Mouse (Mus musculus) liver, embryonic 13.5 days (tissue): ENCODE measurements around the gene Dda1. TPM values are rescaled to one million over a fixed set of nuclear protein-coding genes. Genes with fewer than 3 reads are reported as not detected.

Source experiments
- ATAC-seq: fragments of 200-750 bp; cut with Nextera tagmentation; 2 replicates; pipeline ENCODE4 v1.8.0; 2017; ENCODE audit warnings: low read depth, mild to moderate bottlenecking, moderate number of reproducible peaks, moderate library complexity
- DNase-seq: peaks from one replicate; pipeline ENCODE4 v3.0.0; 2022
- H3K27ac ChIP-seq: fragments of 300-500 bp; sonication (generic); 2 replicates; pipeline ENCODE4 v1.5.1; 2015; ENCODE audit warnings: moderate library complexity, mild to moderate bottlenecking, inconsistent platforms
- H3K27me3 ChIP-seq: fragments of 300-500 bp; sonication (generic); 2 replicates; pipeline ENCODE4 v1.6.1; 2015; ENCODE audit warnings: mild to moderate bottlenecking, inconsistent platforms
- H3K36me3 ChIP-seq: fragments of 300-500 bp; sonication (generic); 2 replicates; pipeline ENCODE4 v1.6.1; 2015; ENCODE audit warnings: mild to moderate bottlenecking, inconsistent platforms
- H3K4me1 ChIP-seq: fragments of 300-500 bp; sonication (generic); replicated peaks from 2 replicates; pipeline ENCODE4 v1.6.1; 2015; ENCODE audit warnings: inconsistent platforms
- H3K4me2 ChIP-seq: fragments of 300-500 bp; sonication (generic); 2 replicates; pipeline ENCODE4 v1.6.1; 2015; ENCODE audit warnings: inconsistent platforms, mild to moderate bottlenecking, moderate library complexity
- H3K4me3 ChIP-seq: fragments of 300-500 bp; sonication (generic); replicated peaks from 2 replicates; pipeline ENCODE4 v1.5.1; 2015; ENCODE audit warnings: mild to moderate bottlenecking, inconsistent platforms
- H3K9ac ChIP-seq: fragments of 300-500 bp; sonication (generic); 2 replicates; pipeline ENCODE4 v1.6.1; 2015; ENCODE audit warnings: mild to moderate bottlenecking, inconsistent platforms
- H3K9me3 ChIP-seq: fragments of 300-500 bp; sonication (generic); replicated peaks from 2 replicates; pipeline ENCODE4 v1.6.1; 2016; ENCODE audit warnings: inconsistent platforms
- WGBS: fragments of 180-500 bp; shearing (Covaris S2); methylation state at CpG from one replicate; pipeline ENCODE4 v1.1.7; 2015; ENCODE audit not compliant: insufficient replicate concordance; 5-methylcytosine and 5-hydroxymethylcytosine counted together
- polyA plus RNA-seq: library from polyadenylated mRNA; unstranded; fragments of >200 nt; fragmentation: Nextera tagmentation; extraction: Ambion mirVana; gene quantifications from 2 replicates; pipeline ENCODE4 v1.2.1, GENCODE M21; 2015

Gene Dda1
- polyA plus RNA-seq, 1 experiment from 2014 or later, result 50.9 TPM

DNA sequence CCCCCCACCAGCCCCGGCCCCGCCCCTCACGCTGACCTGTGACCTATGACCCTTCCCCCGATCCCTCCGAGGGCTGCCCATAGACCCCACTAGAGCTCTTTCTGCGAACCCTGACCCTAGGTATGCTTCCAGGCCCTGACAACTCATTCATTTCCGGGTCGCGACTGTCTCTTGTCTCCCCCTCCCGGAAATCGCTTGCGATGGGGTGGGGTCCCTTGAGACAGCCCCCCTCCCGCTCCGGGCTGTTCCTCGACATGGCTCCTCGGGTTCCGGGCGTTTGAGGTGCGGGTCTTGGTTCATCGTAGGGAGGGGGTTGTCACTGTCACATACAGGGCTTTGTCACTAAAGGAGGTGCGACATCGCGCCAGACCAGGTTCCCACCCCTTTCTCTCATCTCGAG lies 412 bp downstream of the Dda1 start:
- Histone ChIP-seq H3K9me3 (no peaks in the 10 kb centered on the region), H3K4me2 (peak overlapping the region; percentile 96), H3K27me3 (no peaks in the 10 kb centered on the region), H3K27ac (peak overlapping the region; percentile 80), H3K4me3 (peak overlapping the region; percentile 90), H3K9ac (peak overlapping the region; percentile 88), H3K4me1 (peaks cover 37% of the 10 kb centered on the region), H3K36me3 (peaks cover 50% of the 10 kb centered on the region)
- DNase-seq, result no peak
- WGBS, result 2% methylated on average over 24 of the region's 24 CpGs
- peak; percentile 1 for ATAC-seq

DNA sequence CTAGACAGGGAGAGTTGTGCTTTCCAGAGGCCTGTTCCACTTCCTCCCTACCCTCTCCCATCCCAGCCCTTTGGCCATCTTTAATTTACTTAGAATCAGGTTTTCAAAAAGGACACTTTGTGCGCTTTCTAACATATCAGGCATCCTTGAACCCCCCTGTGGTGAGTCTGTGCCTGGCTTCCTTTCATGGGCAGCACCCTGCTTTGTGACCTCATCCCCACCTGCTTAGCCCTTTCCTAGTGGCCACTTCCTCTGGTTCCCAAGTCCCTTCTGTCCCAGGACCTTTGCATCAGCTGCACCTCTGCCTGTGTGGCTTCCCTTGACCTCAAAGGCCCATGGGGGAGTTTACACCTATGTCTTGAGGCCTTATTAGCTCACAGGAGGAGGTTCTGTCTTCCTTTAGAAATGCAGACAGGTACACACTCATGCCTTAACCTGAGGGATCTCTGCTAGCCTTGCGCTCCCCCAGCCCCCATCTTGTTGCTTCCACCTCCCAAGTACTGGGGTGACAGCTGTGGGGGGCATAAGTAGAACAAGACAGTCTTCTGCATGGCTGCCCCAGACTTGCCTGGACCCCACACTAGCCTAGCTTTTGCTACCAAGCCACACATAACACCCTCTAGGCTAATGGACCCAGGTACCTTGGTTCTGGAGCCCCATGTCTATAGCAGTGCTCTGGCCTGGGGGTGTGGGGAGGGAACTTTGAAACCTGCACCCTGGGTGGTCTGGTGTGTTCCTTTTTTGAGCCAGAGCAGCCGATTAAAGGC lies 1.3 kb downstream of the Dda1 start:
- Histone ChIP-seq H3K4me2 (peak overlapping the region; percentile 96), H3K9ac (peak overlapping the region; percentile 88), H3K9me3 (no peaks in the 10 kb centered on the region), H3K4me3 (peak overlapping the region; percentile 90), H3K4me1 (peaks cover 36% of the 10 kb centered on the region), H3K27me3 (no peaks in the 10 kb centered on the region), H3K36me3 (peaks cover 59% of the 10 kb centered on the region), H3K27ac (peak overlapping the region; percentile 80; the same call in 1 of the 2 replicates)
- no peak for ATAC-seq
- no peak for DNase-seq
- WGBS, result 85% methylated on average over 3 of the region's 3 CpGs

DNA sequence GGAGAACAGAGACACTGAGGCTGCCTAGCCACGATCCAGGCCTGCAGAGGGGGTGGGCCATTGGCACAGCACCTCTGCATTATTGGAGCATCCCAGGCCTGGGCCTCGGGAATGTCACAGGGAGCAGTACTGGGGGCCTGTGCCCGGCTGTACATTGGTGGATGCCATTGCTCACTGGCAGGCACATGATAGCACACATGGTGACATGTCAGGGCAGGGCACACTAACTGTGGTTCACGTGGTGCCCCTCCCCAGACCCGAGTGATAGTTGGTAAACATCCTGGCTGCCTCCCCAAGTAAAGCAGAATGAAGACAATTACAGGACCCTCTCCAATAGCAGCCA lies 1.9 kb downstream of the Dda1 start:
- H3K4me3 ChIP-seq, result 0 out of 2 replicates have a peak overlapping the region, but pooled peaks have one; percentile 90
- whole genome bisulfite sequencing, result 77% methylated on average over 5 of the region's 5 CpGs
- DNase-seq, result no peak
- H3K36me3 ChIP-seq, result peaks cover 57% of the 10 kb centered on the region
- H3K4me2 ChIP-seq, result peak overlapping the region; percentile 96
- H3K4me1 ChIP-seq, result peaks cover 36% of the 10 kb centered on the region
- no peak for ATAC-seq
- no peaks in the 10 kb centered on the region for H3K9me3 ChIP-seq
- H3K27ac ChIP-seq, result no peak overlapping the region
- peak overlapping the region; percentile 88; the same call in 1 of the 2 replicates for H3K9ac ChIP-seq
- no peaks in the 10 kb centered on the region for H3K27me3 ChIP-seq

DNA sequence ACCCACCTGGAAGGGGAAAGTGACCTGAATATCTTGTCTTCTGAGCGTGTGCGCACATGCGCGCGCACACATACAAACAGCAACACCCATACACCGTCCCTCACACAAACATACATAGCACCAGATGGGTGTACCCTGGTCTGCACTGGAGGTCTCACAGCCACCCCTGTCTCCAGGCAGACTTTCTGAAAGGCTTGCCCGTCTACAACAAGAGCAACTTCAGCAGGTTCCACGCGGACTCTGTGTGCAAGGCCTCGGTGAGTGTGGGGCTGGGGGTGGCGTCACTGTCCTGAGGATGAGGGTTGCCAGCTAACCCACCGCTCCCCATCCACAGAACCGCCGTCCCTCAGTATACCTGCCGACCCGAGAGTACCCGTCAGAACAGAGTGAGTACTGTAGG lies 2.9 kb downstream of the Dda1 start:
- H3K4me1 ChIP-seq, result peaks cover 41% of the 10 kb centered on the region
- no peaks in the 10 kb centered on the region for H3K9me3 ChIP-seq
- no peak overlapping the region for H3K4me2 ChIP-seq
- H3K4me3 ChIP-seq, result no peak overlapping the region
- WGBS, result 93% methylated on average over 17 of the region's 17 CpGs
- H3K27me3 ChIP-seq, result no peaks in the 10 kb centered on the region
- peaks cover 50% of the 10 kb centered on the region for H3K36me3 ChIP-seq
- H3K27ac ChIP-seq, result no peak overlapping the region
- no peak overlapping the region for H3K9ac ChIP-seq
- no peak for DNase-seq
- no peak for ATAC-seq

DNA sequence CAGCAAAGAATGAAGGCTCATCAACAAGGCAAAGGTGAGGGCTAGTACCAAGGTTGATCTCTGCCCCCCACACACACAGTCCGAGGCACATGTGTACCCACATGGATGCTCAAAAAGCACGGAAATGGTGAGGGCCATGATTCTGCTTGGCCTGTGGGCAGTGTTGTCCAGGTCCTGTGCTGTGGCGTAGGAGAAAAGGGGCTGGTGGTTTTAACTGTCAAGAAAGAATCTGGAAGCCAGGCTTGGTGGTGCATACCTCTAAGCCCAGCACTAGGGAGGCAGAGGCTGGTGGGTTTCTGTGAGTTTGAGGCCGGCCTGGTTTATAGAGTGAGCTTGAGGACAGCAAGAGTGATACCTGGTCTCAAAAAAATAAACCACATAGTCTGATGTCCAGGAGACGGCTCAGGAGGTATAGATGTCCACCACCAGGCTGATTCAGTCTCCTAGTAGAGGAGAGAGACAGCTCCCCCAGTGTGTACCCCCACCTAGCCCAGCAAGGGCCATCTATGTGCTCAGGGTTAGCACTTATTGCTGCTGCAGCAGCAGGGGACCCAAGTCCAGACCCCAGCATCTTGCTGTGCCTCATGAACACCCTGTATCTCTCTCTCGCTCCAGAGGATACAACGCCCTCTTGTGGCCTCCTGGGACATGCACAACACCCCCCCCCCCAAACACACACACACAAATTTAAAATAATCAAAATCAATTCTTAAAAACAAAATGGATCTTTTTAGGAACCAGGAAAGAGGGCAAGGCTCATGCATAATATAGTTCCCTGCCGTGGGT lies 3.8 kb downstream of the Dda1 start:
- no peak overlapping the region for H3K9ac ChIP-seq
- no peak overlapping the region for H3K27ac ChIP-seq
- DNase-seq (no peak), ATAC-seq (no peak)
- WGBS, result 79% methylated on average over 8 of the region's 8 CpGs
- H3K4me3 ChIP-seq, result no peak overlapping the region
- H3K4me2 ChIP-seq, result no peak overlapping the region
- H3K27me3 ChIP-seq, result peaks cover 6% of the 10 kb centered on the region; the same call in 1 of the 2 replicates
- no peaks in the 10 kb centered on the region for H3K9me3 ChIP-seq
- H3K36me3 ChIP-seq, result peaks cover 50% of the 10 kb centered on the region
- peaks cover 49% of the 10 kb centered on the region for H3K4me1 ChIP-seq

DNA sequence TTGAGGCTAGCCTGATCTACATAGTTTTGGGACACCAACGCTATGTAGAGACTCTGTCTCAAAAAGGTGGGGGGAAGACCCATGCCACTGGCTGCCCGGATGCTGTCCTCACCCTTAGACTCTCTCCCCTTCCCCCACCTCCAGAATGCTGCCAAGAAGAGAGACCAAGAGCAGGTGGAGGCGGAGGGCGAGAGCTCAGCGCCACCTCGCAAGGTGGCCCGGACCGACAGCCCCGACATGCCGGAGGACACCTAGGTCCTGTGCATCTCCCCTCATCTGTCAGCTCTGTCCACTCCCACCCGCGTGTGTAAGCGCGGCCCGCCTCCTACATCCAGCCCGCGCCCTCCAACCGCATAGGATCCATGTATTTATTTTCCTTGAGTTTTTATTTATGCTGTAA lies 5.3 kb downstream of the Dda1 start:
- Histone ChIP-seq H3K4me1 (peaks cover 44% of the 10 kb centered on the region), H3K4me3 (no peak overlapping the region), H3K9me3 (no peaks in the 10 kb centered on the region), H3K27me3 (peaks cover 17% of the 10 kb centered on the region; the same call in 1 of the 2 replicates), H3K9ac (no peak overlapping the region), H3K36me3 (peaks cover 50% of the 10 kb centered on the region), H3K27ac (no peak overlapping the region), H3K4me2 (no peak overlapping the region)
- 91% methylated on average over 18 of the region's 18 CpGs for WGBS
- ATAC-seq, result no peak
- DNase-seq, result no peak

DNA sequence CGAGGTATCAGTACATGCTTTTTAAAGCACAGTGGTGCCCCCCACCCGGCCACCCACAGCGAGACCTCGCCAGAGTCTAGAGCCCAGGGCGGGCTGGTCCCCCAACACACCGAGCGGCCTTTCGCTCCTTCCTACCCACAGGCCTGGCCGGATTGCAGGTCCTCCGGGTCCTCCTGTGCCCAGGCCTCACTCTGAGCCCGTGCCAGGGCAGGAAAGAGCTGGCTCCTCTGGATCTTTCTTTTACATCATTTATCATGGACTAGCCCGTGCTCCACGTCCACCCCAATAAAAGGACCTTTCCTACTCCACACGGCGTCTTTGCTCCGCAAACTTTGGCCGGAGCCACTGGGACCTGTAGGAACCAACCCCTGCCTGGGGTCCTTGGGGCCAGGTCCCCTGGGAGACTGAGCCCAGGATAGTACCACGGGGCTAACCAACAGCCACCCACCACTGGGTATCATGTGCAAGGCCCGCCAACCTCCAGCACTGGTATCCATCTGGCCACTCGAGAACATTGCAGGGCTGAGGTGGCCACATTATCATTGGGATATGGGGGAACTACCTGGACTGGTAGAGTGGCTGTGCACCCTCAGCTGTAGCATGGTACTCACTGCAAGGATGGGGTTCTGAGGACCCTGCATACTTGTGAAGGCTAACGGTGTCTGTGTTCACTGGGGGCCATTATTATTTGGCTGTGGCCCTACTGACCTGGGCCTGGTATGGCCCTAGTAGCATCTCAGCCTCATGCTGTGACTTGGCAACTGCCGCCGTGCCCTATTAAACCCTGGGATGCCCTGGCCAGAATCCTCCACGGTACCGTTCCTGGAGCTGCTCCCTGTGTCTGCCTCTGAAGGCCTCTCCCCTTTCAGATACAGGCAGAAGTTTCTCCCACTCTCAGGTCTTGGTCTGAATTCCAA lies 6.0 kb downstream of the Dda1 start:
- H3K9ac ChIP-seq, result no peak overlapping the region; the same call in 1 of the 2 replicates
- H3K27ac ChIP-seq, result peak overlapping the region; percentile 82; the same call in 1 of the 2 replicates
- no peak overlapping the region for H3K4me3 ChIP-seq
- H3K4me2 ChIP-seq, result peak overlapping the region; percentile 92
- 92% methylated on average over 25 of the region's 25 CpGs for WGBS
- peaks cover 50% of the 10 kb centered on the region for H3K36me3 ChIP-seq
- H3K27me3 ChIP-seq, result peaks cover 17% of the 10 kb centered on the region; the same call in 1 of the 2 replicates
- ATAC-seq (no peak), DNase-seq (no peak)
- H3K4me1 ChIP-seq, result peaks cover 44% of the 10 kb centered on the region
- H3K9me3 ChIP-seq, result no peaks in the 10 kb centered on the region

DNA sequence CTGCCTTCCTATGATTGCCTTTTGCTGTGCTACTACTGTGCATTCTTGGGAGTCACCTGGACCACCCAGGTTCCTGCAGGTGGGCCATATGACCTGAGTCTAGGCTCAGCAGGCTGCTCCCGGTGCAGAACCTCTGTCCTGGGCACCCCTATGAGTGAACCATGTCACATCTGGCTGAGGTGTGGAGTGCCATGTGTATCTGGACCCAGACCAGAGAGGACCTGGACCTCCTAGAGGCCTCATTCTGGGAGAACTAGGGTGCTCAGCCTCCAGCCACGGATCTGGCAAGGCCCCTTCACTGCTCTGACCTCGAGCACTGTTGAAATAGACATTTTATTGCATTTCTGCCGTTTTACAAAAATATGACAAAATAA lies 6.7 kb downstream of the Dda1 start:
- WGBS, result 36% methylated on average over 4 of the region's 4 CpGs
- ATAC-seq (no peak), DNase-seq (no peak)
- H3K4me2 ChIP-seq, result peak overlapping the region; percentile 92
- H3K4me1 ChIP-seq, result peaks cover 44% of the 10 kb centered on the region
- H3K36me3 ChIP-seq, result peaks cover 47% of the 10 kb centered on the region
- H3K4me3 ChIP-seq, result peak overlapping the region; percentile 71
- peaks cover 22% of the 10 kb centered on the region for H3K27me3 ChIP-seq
- peak overlapping the region; percentile 82 for H3K27ac ChIP-seq
- H3K9me3 ChIP-seq, result no peaks in the 10 kb centered on the region
- peak overlapping the region; percentile 78 for H3K9ac ChIP-seq

DNA sequence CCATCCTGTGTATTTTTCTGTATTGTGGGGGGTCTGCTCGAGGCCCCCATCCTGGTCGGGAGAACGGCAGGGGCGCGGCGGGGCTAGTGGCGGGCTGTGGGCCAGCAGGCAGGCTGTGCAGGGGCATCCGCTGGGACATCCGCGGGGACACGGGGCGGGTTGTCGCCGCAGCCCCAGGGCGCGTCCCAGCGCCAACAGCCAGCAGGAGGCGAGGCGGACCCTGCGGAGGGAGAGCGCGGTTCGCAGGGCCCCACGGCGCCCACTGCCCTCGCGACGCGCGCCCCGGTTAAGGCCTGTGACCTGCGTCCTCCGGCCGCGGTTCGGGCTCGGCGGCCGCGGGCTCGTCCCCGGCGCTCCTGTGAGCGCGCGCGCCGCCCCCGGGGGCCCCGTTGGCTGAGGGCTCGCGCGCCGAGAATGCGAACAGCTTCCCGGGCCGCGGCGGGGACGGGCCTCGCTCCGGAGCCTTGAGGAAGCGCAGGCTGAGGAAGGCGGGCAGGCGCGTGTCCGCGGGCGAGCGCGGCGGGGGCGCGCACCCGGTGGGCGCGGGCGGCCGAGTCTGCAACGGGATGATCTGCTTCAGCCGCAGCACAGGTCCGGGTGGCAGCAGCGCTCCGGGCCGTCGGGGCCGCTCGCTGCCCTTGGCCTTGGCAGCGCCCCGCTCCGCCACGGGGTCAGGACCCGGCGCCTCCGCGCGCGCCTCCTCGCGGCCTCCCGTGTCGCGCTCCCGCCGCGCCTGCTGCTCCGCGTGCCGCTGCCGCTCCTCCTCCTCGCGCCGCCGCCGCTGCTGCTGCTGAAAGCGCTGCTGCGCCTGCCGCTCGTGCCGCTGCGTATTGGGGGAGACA lies 7.3 kb downstream of the Dda1 start:
- Histone ChIP-seq H3K9me3 (no peaks in the 10 kb centered on the region), H3K4me3 (peak overlapping the region; percentile 71), H3K27me3 (peaks cover 28% of the 10 kb centered on the region), H3K27ac (peak overlapping the region; percentile 82), H3K9ac (peak overlapping the region; percentile 78), H3K36me3 (peaks cover 41% of the 10 kb centered on the region), H3K4me1 (peaks cover 45% of the 10 kb centered on the region), H3K4me2 (peak overlapping the region; percentile 92)
- WGBS, result under 1% methylated on average over 120 of the region's 121 CpGs
- ATAC-seq (peak; percentile 76), DNase-seq (peak; percentile 69)

DNA sequence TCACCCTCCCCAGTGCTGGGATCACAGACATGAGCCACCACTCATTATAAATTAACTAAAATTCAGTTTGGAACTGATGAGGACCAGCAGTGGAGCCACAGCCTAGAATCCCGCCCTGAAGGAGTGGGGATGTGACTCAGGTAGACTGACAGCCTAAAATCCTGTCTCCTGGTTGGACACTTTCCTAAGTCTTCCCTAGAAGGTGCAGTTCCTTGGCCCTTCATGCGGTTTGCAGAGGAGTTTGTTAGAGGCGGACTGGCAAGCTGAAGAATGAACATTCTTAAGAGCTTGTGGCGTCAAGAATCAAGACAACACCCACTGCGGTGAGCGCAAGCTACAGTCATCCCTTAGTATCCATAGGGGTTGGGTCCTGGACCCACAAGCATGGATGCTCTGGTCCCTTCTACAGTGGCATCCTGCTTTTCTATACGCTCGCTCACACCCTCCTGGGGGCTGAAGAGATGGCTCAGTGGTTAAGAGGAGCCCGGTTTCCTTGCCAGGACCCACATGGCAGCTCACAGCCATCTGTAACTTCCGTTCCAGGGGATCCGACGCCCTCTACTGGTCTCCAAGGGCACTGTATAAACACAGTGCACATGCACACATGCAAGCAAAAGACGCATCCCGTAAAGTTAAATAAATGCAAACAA lies 8.3 kb downstream of the Dda1 start:
- H3K27ac ChIP-seq, result 0 out of 2 replicates have a peak overlapping the region, but pooled peaks have one; percentile 82

More for the DNA sequence above, 8.3 kb downstream of the Dda1 start:
- peak overlapping the region; percentile 71 for H3K4me3 ChIP-seq
- 38% methylated on average over 14 of the region's 14 CpGs for WGBS
- peak overlapping the region; percentile 78; the same call in 1 of the 2 replicates for H3K9ac ChIP-seq
- H3K4me1 ChIP-seq, result peaks cover 45% of the 10 kb centered on the region
- peaks cover 37% of the 10 kb centered on the region for H3K27me3 ChIP-seq
- peaks cover 31% of the 10 kb centered on the region for H3K36me3 ChIP-seq
- H3K4me2 ChIP-seq, result peak overlapping the region; percentile 92
- DNase-seq (no peak), ATAC-seq (no peak)
- no peaks in the 10 kb centered on the region for H3K9me3 ChIP-seq
